Mouse (Mus musculus) ovary, postnatal 36 days (tissue): ENCODE measurements at regions not wholly inside any gene's neighbourhood (a gene's known extent, or its start where the extent isn't known, plus 50 kb on each side); places are given as distances from the start of the nearest gene placed in this dataset.

Experiments used
- DNase-seq: peaks from one replicate; pipeline ENCODE4 v3.0.0; 2022; ENCODE audit warnings: low spot score, mixed read lengths

- no peak for DNase-seq
Observed at GRCm38 (mm10) chr9:50138341-50138978, 206.3 kb downstream of the Rpl10-ps3 start.

GRCm38 (mm10) chr9:50136636-50136985 is 208.2 kb downstream of the Rpl10-ps3 start:
- no peak for DNase-seq

- no peak for DNase-seq
Observed at GRCm38 (mm10) chr9:50135939-50136635, 208.7 kb downstream of the Rpl10-ps3 start.

- DNase-seq, result no peak
Observed at GRCm38 (mm10) chr9:50124241-50124640, 220.5 kb downstream of the Rpl10-ps3 start.

GRCm38 (mm10) chr9:50120820-50121599 is 223.8 kb downstream of the Rpl10-ps3 start:
- no peak for DNase-seq

GRCm38 (mm10) chr9:50119412-50119811 is 225.4 kb downstream of the Rpl10-ps3 start:
- no peak for DNase-seq

GRCm38 (mm10) chr9:50118578-50118977 is 226.2 kb downstream of the Rpl10-ps3 start:
- no peak for DNase-seq

GRCm38 (mm10) chr9:50106551-50106950 is 238.2 kb downstream of the Rpl10-ps3 start:
- no peak for DNase-seq

GRCm38 (mm10) chr9:50102766-50103165 is 242.0 kb downstream of the Rpl10-ps3 start:
- no peak for DNase-seq

GRCm38 (mm10) chr9:50101061-50101460 is 243.7 kb downstream of the Rpl10-ps3 start:
- no peak for DNase-seq

GRCm38 (mm10) chr9:50090968-50091367 is 253.8 kb downstream of the Rpl10-ps3 start:
- DNase-seq, result no peak

GRCm38 (mm10) chr9:50089916-50090315 is 254.9 kb downstream of the Rpl10-ps3 start:
- no peak for DNase-seq

GRCm38 (mm10) chr9:50080205-50080604 is 264.6 kb downstream of the Rpl10-ps3 start:
- no peak for DNase-seq

GRCm38 (mm10) chr9:50068576-50068975 is 269.9 kb upstream of the Ncam1 start:
- no peak for DNase-seq

GRCm38 (mm10) chr9:50067729-50068225 is 269.1 kb upstream of the Ncam1 start:
- DNase-seq, result no peak

GRCm38 (mm10) chr9:50064505-50065229 is 265.9 kb upstream of the Ncam1 start:
- DNase-seq, result no peak

- DNase-seq, result no peak
Observed at GRCm38 (mm10) chr9:50038231-50038630, 239.5 kb upstream of the Ncam1 start.

- no peak for DNase-seq
Observed at GRCm38 (mm10) chr9:50032322-50033158, 233.8 kb upstream of the Ncam1 start.

- DNase-seq, result no peak
Observed at GRCm38 (mm10) chr9:50031318-50031717, 232.6 kb upstream of the Ncam1 start.

GRCm38 (mm10) chr9:50029030-50029429 is 230.3 kb upstream of the Ncam1 start:
- DNase-seq, result no peak

- no peak for DNase-seq
Observed at GRCm38 (mm10) chr9:50028573-50028972, 229.8 kb upstream of the Ncam1 start.
